Mouse (Mus musculus): ENCODE results near the gene Cd300lg. TPM values are rescaled to one million over a fixed set of nuclear protein-coding genes. Genes with fewer than 3 reads are reported as not detected.

Gene Cd300lg
- polyA plus RNA-seq, 1 experiment from 2014 or later, result 0.70 TPM

DNA sequence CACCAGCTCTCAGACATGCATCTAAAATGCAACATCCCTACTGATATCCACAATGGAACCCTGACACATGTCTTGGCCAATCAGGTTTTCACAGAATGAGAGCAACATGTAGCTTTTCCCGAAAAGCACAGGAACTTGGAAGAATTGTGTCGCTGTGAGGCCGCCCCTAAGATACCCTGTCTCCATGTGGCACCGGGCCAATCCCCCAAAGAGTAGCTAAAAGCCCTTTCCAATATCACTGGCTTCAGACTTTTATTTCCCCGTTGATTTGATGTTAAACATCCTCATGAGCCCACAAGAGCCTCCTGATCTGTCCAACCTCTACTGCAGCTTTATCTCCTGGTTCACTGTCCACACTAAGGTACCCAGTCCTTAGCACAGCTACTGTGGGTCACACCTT, 34.6 kb upstream of the Cd300lg start:
- 79% methylated on average over 5 of the region's 5 CpGs for WGBS (ENCODE audit: insufficient replicate concordance)
- no peaks in the 10 kb centered on the region; the same call in 1 of the 2 replicates for H3K36me3 ChIP-seq (ENCODE audit: control insufficient read depth, insufficient read depth, low read length)
- no peak for ATAC-seq (replicated peaks; ENCODE audit: insufficient number of reproducible peaks, low FRiP score, low TSS enrichment)
- H3K4me1 ChIP-seq (ENCODE audit: control insufficient read depth, insufficient read depth, low read length), result no peaks in the 10 kb centered on the region
- H3K4me3 ChIP-seq (ENCODE audit: low read depth, low read length), result no peak overlapping the region
- no peak overlapping the region for H3K27ac ChIP-seq (ENCODE audit: low read depth, low read length)
- no peaks in the 10 kb centered on the region for H3K27me3 ChIP-seq (ENCODE audit: control insufficient read depth, insufficient read depth, low read length)
- 0 out of 2 replicates have a peak, but pooled peaks cover 2% of the 10 kb centered on the region for H3K9me3 ChIP-seq (replicated peaks; ENCODE audit: control insufficient read depth, low read length)
- H3K9ac ChIP-seq (ENCODE audit: low read depth, low read length), result no peak overlapping the region
- no peak overlapping the region for H3K4me2 ChIP-seq

DNA sequence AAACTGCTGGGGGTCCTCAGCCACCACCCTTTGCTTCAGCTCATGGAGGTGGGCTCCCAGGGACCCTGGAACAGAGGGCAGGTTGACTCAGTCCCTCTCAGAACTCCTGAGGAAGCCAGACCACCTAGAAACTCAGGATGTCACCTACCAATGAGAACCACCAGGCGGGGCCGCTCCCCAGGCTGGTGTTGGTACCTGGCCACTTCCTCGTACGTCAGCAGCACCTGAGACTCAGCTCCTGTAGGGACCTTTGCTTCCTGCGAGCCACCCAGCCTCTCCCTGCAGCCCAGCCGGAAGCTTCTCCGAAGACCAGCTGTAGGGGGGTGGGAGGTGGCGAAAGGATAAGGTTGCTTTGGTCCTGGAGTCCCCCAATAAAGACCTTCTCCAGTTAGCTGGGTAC, 32.9 kb upstream of the Cd300lg start:
- WGBS (ENCODE audit: insufficient replicate concordance), result 90% methylated on average over 8 of the region's 8 CpGs
- H3K36me3 ChIP-seq (ENCODE audit: control insufficient read depth, insufficient read depth, low read length), result no peaks in the 10 kb centered on the region; the same call in 1 of the 2 replicates
- no peak overlapping the region for H3K27ac ChIP-seq (ENCODE audit: low read depth, low read length)
- H3K4me2 ChIP-seq, result no peak overlapping the region
- H3K9ac ChIP-seq (ENCODE audit: low read depth, low read length), result no peak overlapping the region
- H3K4me3 ChIP-seq (ENCODE audit: low read depth, low read length), result no peak overlapping the region
- H3K9me3 ChIP-seq (replicated peaks; ENCODE audit: control insufficient read depth, low read length), result 0 out of 2 replicates have a peak, but pooled peaks cover 2% of the 10 kb centered on the region
- H3K27me3 ChIP-seq (ENCODE audit: control insufficient read depth, insufficient read depth, low read length), result no peaks in the 10 kb centered on the region
- no peak for ATAC-seq (replicated peaks; ENCODE audit: insufficient number of reproducible peaks, low FRiP score, low TSS enrichment)
- no peaks in the 10 kb centered on the region for H3K4me1 ChIP-seq (ENCODE audit: control insufficient read depth, insufficient read depth, low read length)

DNA sequence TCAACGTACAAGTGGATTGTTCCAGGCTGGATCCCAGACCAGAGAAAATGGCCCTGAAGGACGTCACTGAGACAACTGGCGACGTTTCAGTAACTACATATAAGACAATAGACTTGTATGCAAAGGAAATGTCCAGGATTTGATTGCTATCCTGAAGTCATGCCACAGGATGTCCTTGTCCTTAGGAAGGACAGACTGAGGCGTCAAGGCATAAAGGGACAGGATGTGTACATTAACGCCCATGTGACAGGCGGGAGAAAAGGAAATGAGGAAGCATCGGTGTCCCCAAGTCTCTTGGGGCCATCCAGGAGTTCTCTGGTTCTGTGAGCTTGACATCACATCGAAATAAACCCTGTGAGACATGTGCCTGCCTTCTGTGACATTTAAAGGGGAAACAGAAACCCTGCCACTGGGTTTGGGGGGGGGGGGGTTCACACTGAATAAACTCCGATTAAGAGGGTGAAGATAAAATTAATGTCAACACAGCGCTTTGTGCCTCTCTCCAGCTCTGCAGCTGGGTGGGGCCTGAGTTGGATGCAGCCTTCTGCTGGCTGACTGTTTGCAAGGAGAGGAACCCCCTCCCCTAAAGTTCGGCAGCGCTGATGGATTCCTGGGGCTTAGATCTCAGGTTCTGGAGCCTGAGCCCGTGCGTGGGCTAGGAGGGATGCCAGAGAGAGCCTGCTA, 32.2 kb upstream of the Cd300lg start:
- no peak for ATAC-seq (replicated peaks; ENCODE audit: insufficient number of reproducible peaks, low FRiP score, low TSS enrichment)
- H3K27ac ChIP-seq (ENCODE audit: low read depth, low read length), result no peak overlapping the region
- WGBS (ENCODE audit: insufficient replicate concordance), result 59% methylated on average over 15 of the region's 15 CpGs
- H3K4me1 ChIP-seq (ENCODE audit: control insufficient read depth, insufficient read depth, low read length), result no peaks in the 10 kb centered on the region
- no peak overlapping the region for H3K9ac ChIP-seq (ENCODE audit: low read depth, low read length)
- no peaks in the 10 kb centered on the region; the same call in 1 of the 2 replicates for H3K36me3 ChIP-seq (ENCODE audit: control insufficient read depth, insufficient read depth, low read length)
- 0 out of 2 replicates have a peak, but pooled peaks cover 2% of the 10 kb centered on the region for H3K9me3 ChIP-seq (replicated peaks; ENCODE audit: control insufficient read depth, low read length)
- no peak overlapping the region for H3K4me3 ChIP-seq (ENCODE audit: low read depth, low read length)
- no peaks in the 10 kb centered on the region for H3K27me3 ChIP-seq (ENCODE audit: control insufficient read depth, insufficient read depth, low read length)
- no peak overlapping the region for H3K4me2 ChIP-seq

DNA sequence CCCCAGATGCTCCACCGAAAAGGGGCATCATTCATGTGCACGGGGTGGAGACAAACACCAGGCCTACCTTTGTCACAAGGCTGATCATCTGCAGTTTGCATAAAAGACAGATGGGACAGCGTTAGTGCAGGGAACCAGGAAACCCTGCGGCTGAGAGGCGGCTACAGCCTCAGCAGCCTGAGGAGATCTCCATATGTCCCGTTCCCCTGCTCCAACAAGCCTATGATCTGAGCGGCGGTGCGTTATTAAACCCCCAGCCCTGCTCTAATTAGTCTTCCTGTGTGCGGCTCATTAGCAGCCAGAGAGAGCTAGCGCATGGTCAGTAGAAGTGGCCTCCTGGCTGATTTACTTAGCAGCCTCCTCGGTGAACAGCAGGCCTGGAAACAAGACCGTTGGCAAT, 31.2 kb upstream of the Cd300lg start:
- H3K4me2 ChIP-seq, result no peak overlapping the region
- no peak overlapping the region for H3K27ac ChIP-seq (ENCODE audit: low read depth, low read length)
- no peak overlapping the region for H3K9ac ChIP-seq (ENCODE audit: low read depth, low read length)

DNA sequence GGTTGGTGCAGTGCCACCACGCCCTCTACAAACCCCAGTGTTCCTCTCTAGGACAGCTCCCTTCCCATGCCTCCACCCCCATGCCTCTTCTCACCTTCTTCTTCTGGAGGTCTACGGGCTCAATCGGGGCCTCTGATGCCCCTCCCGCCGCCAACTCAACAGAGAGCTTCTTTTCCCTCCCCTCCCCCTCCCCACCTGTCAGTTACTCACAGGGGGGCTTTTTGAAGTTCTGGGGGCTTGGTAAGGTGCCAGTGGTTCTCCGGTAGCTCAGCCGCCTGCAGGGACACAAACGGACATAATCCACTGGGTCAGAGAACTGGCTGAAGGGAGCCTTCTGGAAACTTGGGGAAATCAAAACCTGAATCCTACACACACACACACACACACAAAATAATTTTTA, 29.8 kb upstream of the Cd300lg start:
- Histone ChIP-seq H3K27ac (ENCODE audit: low read depth, low read length) (no peak overlapping the region), H3K27me3 (ENCODE audit: control insufficient read depth, insufficient read depth, low read length) (no peaks in the 10 kb centered on the region), H3K4me3 (ENCODE audit: low read depth, low read length) (no peak overlapping the region), H3K9ac (ENCODE audit: low read depth, low read length) (no peak overlapping the region), H3K4me1 (ENCODE audit: control insufficient read depth, insufficient read depth, low read length) (no peaks in the 10 kb centered on the region), H3K4me2 (no peak overlapping the region), H3K9me3 (replicated peaks; ENCODE audit: control insufficient read depth, low read length) (no peaks in the 10 kb centered on the region), H3K36me3 (ENCODE audit: control insufficient read depth, insufficient read depth, low read length) (no peaks in the 10 kb centered on the region)
- 62% methylated on average over 8 of the region's 8 CpGs for WGBS (ENCODE audit: insufficient replicate concordance)
- no peak for ATAC-seq (replicated peaks; ENCODE audit: insufficient number of reproducible peaks, low FRiP score, low TSS enrichment)

More for the DNA sequence above, 31.2 kb upstream of the Cd300lg start:
- Histone ChIP-seq H3K4me3 (ENCODE audit: low read depth, low read length) (no peak overlapping the region), H3K36me3 (ENCODE audit: control insufficient read depth, insufficient read depth, low read length) (no peaks in the 10 kb centered on the region), H3K9me3 (replicated peaks; ENCODE audit: control insufficient read depth, low read length) (no peaks in the 10 kb centered on the region), H3K4me1 (ENCODE audit: control insufficient read depth, insufficient read depth, low read length) (no peaks in the 10 kb centered on the region), H3K27me3 (ENCODE audit: control insufficient read depth, insufficient read depth, low read length) (no peaks in the 10 kb centered on the region)
- WGBS (ENCODE audit: insufficient replicate concordance), result 79% methylated on average over 13 of the region's 13 CpGs
- ATAC-seq (replicated peaks; ENCODE audit: insufficient number of reproducible peaks, low FRiP score, low TSS enrichment), result no peak

DNA sequence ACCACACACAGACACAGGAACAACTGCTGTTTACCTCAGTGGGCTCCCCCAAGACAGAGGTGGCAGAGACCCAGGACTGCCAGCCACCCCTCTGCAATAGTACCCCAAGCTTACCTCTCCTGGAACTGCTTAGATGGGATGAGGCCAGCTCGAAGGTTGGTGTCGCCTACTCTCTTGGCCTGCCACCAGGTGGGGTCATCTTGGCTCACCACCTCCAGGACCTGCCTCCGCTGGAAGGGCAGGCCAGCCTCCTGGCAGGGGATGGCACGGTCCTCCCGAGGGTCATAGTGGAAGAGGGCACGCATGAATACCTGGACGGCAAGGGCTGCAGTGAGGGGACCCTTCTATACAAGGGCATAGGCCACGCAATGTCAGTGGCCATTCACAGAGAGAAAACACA, 28.1 kb upstream of the Cd300lg start:
- 75% methylated on average over 8 of the region's 8 CpGs for WGBS (ENCODE audit: insufficient replicate concordance)
- H3K4me2 ChIP-seq, result no peak overlapping the region
- H3K9me3 ChIP-seq (replicated peaks; ENCODE audit: control insufficient read depth, low read length), result no peaks in the 10 kb centered on the region
- no peaks in the 10 kb centered on the region for H3K4me1 ChIP-seq (ENCODE audit: control insufficient read depth, insufficient read depth, low read length)
- H3K4me3 ChIP-seq (ENCODE audit: low read depth, low read length), result no peak overlapping the region
- H3K36me3 ChIP-seq (ENCODE audit: control insufficient read depth, insufficient read depth, low read length), result no peaks in the 10 kb centered on the region
- no peak overlapping the region for H3K9ac ChIP-seq (ENCODE audit: low read depth, low read length)
- ATAC-seq (replicated peaks; ENCODE audit: insufficient number of reproducible peaks, low FRiP score, low TSS enrichment), result no peak
- H3K27ac ChIP-seq (ENCODE audit: low read depth, low read length), result no peak overlapping the region
- H3K27me3 ChIP-seq (ENCODE audit: control insufficient read depth, insufficient read depth, low read length), result no peaks in the 10 kb centered on the region

DNA sequence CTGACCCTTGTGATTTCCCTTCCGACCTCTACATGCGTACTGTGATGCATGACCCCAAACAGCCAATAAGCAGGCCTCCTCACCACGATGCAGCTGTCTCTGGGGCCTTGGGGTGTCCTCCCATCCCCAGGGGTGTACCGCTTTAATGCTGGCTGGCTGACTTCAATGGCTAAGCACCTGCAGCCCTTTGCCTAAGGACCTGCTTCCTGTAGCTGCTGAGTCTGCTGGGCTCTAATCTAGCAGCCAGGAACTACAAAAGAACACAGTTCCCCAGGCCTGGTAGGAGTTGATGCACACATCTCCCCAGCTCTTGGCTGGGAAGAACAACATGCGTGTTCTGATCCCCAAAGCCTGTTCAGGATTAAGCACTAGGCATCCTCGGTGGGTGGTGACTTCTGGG, 25.8 kb upstream of the Cd300lg start:
- no peak for ATAC-seq (replicated peaks; ENCODE audit: insufficient number of reproducible peaks, low FRiP score, low TSS enrichment)
- H3K9ac ChIP-seq (ENCODE audit: low read depth, low read length), result no peak overlapping the region
- no peaks in the 10 kb centered on the region for H3K9me3 ChIP-seq (replicated peaks; ENCODE audit: control insufficient read depth, low read length)
- no peak overlapping the region for H3K4me2 ChIP-seq
- H3K27me3 ChIP-seq (ENCODE audit: control insufficient read depth, insufficient read depth, low read length), result no peaks in the 10 kb centered on the region
- no peak overlapping the region for H3K27ac ChIP-seq (ENCODE audit: low read depth, low read length)
- no peaks in the 10 kb centered on the region for H3K4me1 ChIP-seq (ENCODE audit: control insufficient read depth, insufficient read depth, low read length)
- H3K4me3 ChIP-seq (ENCODE audit: low read depth, low read length), result no peak overlapping the region
- 72% methylated on average over 6 of the region's 6 CpGs for WGBS (ENCODE audit: insufficient replicate concordance)
- no peaks in the 10 kb centered on the region for H3K36me3 ChIP-seq (ENCODE audit: control insufficient read depth, insufficient read depth, low read length)

DNA sequence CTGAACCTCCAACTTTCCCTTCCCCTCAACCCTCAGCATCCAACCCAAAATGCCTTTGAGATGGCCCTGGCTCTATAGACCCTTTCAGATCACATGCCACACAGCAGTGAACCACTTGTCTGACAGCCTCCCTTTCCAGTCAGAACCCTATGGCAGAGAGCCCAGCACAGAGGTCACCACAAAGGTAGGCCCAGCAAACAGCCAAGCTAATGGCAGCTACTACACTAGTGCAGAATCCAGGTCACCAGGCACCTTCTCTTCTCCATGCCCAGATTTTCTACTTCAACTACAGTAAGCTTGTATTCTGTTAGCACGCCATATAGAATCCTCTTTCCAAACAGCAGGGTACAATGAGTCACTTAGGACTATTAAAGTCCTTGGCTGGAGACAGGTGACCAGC, 25.2 kb upstream of the Cd300lg start:
- Histone ChIP-seq H3K4me2 (no peak overlapping the region), H3K9me3 (replicated peaks; ENCODE audit: control insufficient read depth, low read length) (no peaks in the 10 kb centered on the region), H3K27ac (ENCODE audit: low read depth, low read length) (no peak overlapping the region), H3K9ac (ENCODE audit: low read depth, low read length) (no peak overlapping the region), H3K4me1 (ENCODE audit: control insufficient read depth, insufficient read depth, low read length) (no peaks in the 10 kb centered on the region), H3K27me3 (ENCODE audit: control insufficient read depth, insufficient read depth, low read length) (no peaks in the 10 kb centered on the region), H3K36me3 (ENCODE audit: control insufficient read depth, insufficient read depth, low read length) (no peaks in the 10 kb centered on the region), H3K4me3 (ENCODE audit: low read depth, low read length) (no peak overlapping the region)
- no peak for ATAC-seq (replicated peaks; ENCODE audit: insufficient number of reproducible peaks, low FRiP score, low TSS enrichment)
- 86% methylated on average over 1 of the region's 1 CpGs for WGBS (ENCODE audit: insufficient replicate concordance)

DNA sequence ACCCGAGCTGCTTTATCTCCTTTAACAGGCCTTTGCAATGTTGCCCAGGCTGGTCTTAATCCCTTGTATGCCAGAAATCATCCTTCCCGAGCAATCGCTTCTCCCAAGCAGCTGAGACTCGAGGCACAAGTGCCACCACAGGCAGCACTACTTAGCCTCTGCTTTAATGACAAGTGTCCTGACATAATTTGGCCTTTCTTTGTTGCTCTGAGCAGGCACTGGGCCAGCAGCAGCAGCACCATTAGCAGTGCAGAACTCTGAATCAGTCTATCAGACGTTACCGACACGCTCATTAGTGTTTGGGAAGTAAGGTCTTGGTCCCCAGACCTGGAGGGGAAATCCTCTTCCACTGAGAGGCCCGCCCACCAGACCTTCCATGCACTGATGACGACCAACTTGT, 21.6 kb upstream of the Cd300lg start:
- H3K36me3 ChIP-seq (ENCODE audit: control insufficient read depth, insufficient read depth, low read length), result no peaks in the 10 kb centered on the region
- H3K4me1 ChIP-seq (ENCODE audit: control insufficient read depth, insufficient read depth, low read length), result no peaks in the 10 kb centered on the region
- no peak overlapping the region for H3K4me2 ChIP-seq
- H3K27me3 ChIP-seq (ENCODE audit: control insufficient read depth, insufficient read depth, low read length), result peaks cover 4% of the 10 kb centered on the region; the same call in 1 of the 2 replicates
- no peaks in the 10 kb centered on the region for H3K9me3 ChIP-seq (replicated peaks; ENCODE audit: control insufficient read depth, low read length)
- no peak overlapping the region for H3K4me3 ChIP-seq (ENCODE audit: low read depth, low read length)
- ATAC-seq (replicated peaks; ENCODE audit: insufficient number of reproducible peaks, low FRiP score, low TSS enrichment), result no peak
- no peak overlapping the region for H3K27ac ChIP-seq (ENCODE audit: low read depth, low read length)
- H3K9ac ChIP-seq (ENCODE audit: low read depth, low read length), result no peak overlapping the region
- 77% methylated on average over 9 of the region's 9 CpGs for WGBS (ENCODE audit: insufficient replicate concordance)

Measured in heart, embryonic 11.5 days (tissue).